Mouse (Mus musculus) embryo, embryonic 9.5 days (tissue): Measurements from ENCODE around the gene Usmg5.
A peak's percentile ranks its signal among the peaks of the same experiment; 100 is the strongest.

Experiments
- DNase-seq: peaks from one replicate; pipeline ENCODE4 v3.0.0-alpha.2; 2017; ENCODE audit errors: extremely low spot score

Gene Usmg5

GRCm38 (mm10) chr19:47057684-47058083 is 32.8 kb downstream of the Usmg5 start:
- DNase-seq, result no peak

GRCm38 (mm10) chr19:47053471-47053870 is 37.0 kb downstream of the Usmg5 start:
- DNase-seq, result no peak

GRCm38 (mm10) chr19:47052927-47053326 is 37.5 kb downstream of the Usmg5 start:
- DNase-seq, result no peak

- peak; percentile 87 for DNase-seq
Measured at GRCm38 (mm10) chr19:47050271-47051032, 40.0 kb downstream of the Usmg5 start, which contains the start of gene Pcgf6. Pcgf6 (minus strand) TSS chr19:47050906.

- no peak for DNase-seq
Measured at GRCm38 (mm10) chr19:47049840-47050239, 40.6 kb downstream of the Usmg5 start.

- DNase-seq, result no peak
Measured at GRCm38 (mm10) chr19:47049061-47049460, 41.4 kb downstream of the Usmg5 start.

GRCm38 (mm10) chr19:47047236-47047833 is 43.1 kb downstream of the Usmg5 start:
- no peak for DNase-seq

- no peak for DNase-seq
Measured at GRCm38 (mm10) chr19:47046343-47046742, 44.1 kb downstream of the Usmg5 start.

- DNase-seq, result no peak
Measured at GRCm38 (mm10) chr19:47043608-47044007, 46.8 kb downstream of the Usmg5 start.

- no peak for DNase-seq
Measured at GRCm38 (mm10) chr19:47040720-47041473, 49.5 kb downstream of the Usmg5 start.

GRCm38 (mm10) chr19:47036596-47036995 is 53.9 kb downstream of the Usmg5 start:
- no peak for DNase-seq

- no peak for DNase-seq
Measured at GRCm38 (mm10) chr19:47034916-47035315, 55.5 kb downstream of the Usmg5 start.
